Mouse (Mus musculus) right cerebral cortex, postnatal 25 days (tissue): ENCODE measurements around the gene Pitpnm2.
A peak's percentile ranks its signal among the peaks of the same experiment; 100 is the strongest.

ENCODE experiments used
- DNase-seq: peaks from one replicate; pipeline ENCODE4 v3.0.0; 2022

Gene Pitpnm2

DNA sequence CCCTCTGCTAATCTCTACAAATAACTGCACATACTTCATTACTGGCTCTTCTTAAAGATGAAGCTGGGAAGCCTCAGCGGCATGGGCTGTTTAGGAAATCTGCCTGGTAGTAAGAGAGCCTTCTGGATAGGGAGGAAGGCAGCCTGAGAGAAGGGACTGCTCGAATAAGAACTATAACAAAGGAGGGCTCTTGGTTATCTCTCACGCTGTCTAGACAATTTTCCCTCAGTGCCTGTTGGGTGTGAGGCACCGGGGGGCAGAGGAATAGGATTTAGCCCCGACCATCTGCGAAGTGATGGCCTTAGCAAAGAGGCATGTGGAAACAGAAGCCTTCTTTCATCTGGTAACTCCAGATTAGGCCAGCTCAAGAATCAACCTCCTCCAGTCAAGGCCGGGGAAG lies 2.3 kb downstream of the Pitpnm2 start:
- DNase-seq: no peak

GRCm38 (mm10) chr5:124244885-124245284 lies 4.7 kb downstream of the Pitpnm2 start:
- no peak for DNase-seq

DNA sequence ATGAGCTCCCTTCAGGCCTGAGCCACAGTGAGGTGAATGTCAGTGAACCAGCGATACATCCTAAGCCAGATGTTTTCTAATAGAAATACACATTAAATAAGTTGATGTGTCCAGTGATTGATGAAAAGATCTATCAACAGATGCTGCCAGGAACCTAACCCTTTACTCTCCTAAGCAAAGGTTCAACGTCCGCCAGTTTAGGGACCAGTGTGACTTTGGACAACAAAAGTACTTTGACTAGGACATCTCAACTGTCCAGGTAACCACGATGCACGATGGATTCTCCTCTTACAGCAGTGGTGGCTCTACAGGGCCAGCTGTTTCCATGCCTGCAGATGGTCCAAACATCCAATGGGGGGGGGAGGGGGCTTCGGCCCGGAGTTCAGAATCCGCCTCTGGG lies 5.1 kb downstream of the Pitpnm2 start:
- DNase-seq: no peak

DNA sequence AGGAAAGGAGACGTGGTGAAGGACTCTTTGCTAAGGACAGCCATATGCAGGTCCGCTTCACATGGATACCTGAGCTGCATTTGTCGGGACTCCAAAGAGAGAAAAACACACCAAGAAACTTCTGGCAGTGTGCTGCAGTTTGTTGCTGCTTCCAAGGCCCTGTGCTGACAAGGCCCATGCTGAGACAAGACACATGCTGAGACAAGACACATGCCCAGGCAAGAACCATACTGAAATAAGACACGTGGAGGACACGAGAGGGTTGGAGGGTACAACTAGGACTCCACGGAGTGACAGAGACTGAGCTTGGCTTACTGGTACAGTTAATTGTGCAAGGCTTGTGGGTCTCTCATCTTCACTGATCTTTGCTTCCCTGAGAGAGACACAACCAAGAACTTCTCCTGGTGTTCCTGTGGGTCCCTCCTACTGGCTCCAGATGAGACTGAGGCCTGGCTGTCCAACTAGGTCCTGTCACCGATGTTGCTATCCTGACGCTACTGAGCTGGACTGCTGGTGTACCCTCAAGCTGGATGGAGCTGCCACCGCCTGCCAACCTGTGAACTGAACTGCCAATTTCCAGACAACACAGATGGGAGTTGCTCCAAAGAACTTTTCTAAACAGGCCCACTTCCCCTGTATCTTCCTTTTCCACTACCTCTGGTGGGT lies 6.2 kb downstream of the Pitpnm2 start:
- DNase-seq: no peak

DNA sequence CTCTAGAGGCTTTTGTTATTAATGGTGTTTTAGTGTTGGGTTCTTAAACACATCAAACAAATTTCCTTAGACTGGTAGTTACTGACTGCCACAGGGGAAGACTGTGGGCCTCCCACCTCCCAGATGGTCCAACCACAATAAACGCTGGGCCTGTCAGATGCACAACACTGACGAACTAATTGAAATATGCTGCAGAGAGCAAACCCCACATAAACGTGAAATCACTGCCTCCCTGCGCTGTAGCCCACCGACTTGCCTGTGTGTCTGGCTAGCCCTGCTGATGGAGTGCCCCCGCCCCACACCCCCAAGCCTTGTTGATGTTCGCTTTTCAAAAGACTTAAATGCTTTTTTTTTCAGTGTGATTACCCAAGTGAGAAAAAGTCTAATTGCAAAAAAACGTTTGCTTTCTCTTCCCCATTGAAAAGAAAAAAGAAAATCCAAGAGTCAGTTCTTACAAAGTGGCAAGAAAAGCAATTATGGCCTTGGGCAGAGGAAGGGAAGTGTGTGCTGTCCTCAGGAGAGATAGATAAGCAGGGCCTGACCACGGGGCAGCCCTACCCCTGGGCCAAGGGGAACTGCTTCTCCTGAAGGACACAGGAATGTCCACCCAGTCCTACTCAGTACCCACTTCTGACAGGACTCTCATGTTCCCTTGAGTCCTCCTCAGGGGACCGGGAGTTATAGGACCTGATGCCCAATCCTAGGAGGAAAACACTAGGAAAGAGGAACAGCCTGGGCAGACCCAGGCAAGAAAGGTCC lies 7.7 kb downstream of the Pitpnm2 start:
- no peak for DNase-seq

DNA sequence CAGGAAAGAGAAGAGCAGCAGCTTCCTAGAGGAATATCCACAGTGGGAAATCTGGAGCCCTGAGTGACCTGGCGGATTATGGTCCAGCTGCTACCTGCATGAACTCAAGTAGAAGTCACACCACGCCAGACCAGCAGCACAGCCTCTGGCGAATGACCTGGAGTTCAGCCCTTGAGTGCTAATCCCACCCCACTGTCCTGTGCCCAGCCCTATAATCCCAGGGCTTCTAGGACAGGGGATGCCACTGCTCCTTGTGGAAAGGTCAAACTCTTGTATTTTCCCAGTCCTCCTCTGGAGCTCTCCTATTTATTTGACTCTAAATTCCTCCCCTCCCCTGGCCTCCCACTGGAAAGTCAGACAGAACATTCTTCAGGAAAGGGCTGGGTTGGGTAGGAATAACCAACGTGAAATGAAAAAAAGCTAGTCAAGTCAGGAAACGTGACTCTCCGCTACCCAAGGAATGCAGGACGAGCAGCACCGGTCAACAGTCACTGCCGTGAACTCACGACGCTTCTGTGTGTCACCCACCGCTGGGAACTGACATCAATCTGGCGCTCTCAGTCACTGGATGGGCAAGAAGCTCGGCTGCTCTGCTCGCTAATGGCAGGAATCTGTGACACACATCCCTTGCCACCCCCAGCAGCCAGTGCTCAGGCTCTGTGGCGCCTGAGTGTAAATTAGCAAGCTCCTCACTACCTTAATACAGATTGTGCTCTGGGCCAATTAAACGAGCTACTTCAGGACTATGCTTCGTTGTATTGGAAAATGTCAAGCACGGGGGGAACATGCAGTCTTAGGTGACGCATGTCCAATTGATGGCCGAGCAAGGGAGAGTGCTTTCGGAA lies 8.5 kb downstream of the Pitpnm2 start:
- no peak for DNase-seq

GRCm38 (mm10) chr5:124236180-124236579 lies 13.4 kb downstream of the Pitpnm2 start:
- no peak for DNase-seq

DNA sequence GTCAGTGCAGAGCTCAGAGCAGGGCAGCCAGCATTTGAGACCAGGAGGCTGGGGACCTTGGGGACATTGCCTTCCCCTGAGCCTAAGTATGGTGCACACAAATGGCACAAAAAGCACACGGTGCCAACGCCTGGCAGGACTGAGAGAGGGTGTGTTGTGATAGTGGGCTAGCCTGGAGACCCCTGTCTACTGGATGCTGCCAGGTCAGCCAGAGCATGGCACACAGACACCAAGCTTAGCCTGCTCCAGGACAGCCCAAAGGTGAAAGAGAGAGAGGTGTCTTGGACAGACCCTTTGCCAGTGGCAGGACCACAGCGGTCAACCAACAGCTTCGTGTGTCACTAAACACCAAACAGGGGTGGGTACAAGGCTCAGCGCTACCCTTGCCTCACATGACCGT lies 14.8 kb downstream of the Pitpnm2 start:
- no peak for DNase-seq

DNA sequence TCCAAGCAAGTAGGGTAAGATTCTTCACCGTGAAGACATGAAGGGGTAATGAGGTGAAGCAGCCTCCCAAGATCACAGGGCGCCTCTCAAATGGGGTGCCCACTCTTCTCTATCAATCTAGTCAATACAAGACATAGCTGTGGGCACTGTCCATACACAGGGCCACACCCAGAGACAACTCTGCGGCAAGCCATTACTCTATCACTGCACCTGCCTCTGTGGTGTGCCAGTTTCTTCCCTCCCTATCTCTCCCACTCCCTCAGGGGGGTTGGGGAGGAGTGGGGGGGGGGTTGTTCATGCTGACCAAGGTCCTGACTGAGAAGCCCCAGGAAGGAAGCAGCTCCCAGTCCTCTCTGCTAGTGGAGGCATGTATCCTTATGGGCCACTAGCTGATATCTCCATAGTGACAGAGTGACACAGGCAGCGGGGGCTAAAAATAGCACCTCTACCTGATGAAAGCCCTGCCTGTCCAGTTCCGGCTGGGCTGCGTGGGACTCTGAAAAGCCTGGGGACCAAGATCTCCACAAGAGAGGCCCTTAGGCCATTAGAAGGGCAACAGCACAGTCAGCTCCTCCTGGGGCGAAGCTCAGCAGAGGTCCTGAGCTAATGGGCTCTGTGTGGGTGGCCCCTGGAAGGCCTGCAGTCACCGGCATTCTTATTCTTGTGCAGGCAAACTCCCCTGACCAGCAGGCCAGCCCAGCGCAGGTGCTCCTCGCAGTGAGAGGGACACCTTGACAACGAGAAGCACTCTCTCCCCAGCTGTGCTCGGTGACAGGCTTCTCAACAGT lies 15.5 kb downstream of the Pitpnm2 start:
- no peak for DNase-seq

GRCm38 (mm10) chr5:124233144-124233465 lies 16.5 kb downstream of the Pitpnm2 start:
- no peak for DNase-seq

GRCm38 (mm10) chr5:124232360-124233143 lies 17.0 kb downstream of the Pitpnm2 start:
- DNase-seq: no peak

- no peak for DNase-seq
Measured at GRCm38 (mm10) chr5:124230461-124230860, 19.1 kb downstream of the Pitpnm2 start.

- no peak for DNase-seq
Measured at GRCm38 (mm10) chr5:124227193-124227592, 22.4 kb downstream of the Pitpnm2 start.

GRCm38 (mm10) chr5:124226494-124226893 lies 23.1 kb downstream of the Pitpnm2 start:
- no peak for DNase-seq

DNA sequence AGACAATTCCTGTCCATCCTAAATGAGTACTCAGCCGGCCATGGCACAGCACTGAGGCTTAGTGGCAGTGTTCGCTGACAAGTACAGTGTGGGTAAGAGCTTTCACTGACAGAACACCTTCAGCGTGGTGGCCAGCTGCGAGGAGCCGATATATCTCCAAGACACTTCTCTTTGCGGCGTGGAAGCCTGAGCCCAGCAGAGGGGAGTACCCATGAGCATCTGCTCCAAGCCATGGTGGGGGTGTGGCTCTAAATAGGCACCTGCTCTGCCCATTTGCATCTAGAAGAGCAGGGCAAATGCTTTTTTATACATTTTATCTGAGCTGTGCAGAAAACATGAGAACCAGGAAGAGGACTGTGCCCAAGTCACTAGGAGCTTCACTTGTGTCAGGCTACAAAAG lies 23.7 kb downstream of the Pitpnm2 start:
- no peak for DNase-seq

DNA sequence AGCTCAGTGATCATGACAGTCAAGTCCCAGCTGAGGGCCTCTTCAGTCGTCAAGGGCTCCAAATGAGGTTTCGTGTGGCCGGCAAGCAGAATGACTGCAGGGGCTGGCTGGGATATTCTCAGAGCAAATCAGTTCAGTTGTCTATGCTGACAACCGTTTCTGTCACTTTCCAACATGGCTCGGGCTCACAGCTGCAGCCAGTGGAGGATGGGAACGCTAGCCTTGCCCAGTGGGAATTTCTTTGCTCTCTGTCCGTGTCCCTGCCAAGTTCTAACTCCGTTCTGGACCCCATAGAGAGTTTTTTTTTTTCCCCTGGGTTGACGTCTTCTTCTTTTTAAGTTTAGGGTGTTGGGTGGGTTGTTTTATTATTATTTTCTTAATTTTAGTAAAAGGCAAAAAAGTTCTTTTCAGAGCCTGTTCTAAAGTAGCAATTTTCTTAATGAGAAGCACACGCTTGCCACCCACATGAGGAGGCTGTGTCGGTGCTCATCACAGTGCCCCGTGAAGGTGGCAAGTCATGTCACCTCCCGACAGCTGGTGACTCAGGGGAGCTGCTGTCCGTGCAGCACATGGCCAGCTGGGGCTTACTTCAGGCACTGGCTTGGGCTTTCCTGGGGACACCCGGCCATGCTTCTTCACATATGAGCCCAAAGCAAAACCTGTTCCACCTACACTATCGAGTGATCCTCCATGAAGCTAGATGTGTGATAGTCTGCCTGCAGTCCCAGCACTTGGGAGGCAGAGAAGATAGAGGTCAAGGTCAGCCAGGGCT lies 25.1 kb downstream of the Pitpnm2 start:
- DNase-seq: no peak

DNA sequence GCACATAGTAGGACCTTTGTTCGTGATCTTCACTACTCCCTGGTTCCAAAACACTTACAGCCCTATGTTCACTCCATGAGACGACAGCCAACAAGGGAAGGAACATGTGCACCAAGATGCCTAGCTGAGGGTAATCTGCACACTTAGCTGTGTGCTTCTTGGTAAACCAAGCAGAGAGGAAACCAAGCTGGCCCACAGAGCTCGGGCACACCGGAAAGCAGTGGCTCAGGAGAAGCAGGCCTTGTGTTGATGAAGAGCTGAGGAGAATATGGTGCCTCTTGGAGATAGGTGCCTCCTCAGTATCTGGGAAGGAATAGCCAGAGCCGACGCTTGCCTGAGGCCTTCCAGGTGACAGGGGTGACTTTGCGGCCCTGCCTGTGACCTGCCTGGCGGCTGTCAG lies 26.0 kb downstream of the Pitpnm2 start:
- DNase-seq: no peak

GRCm38 (mm10) chr5:124222696-124223095 lies 26.9 kb downstream of the Pitpnm2 start:
- DNase-seq: no peak

- no peak for DNase-seq
Measured at GRCm38 (mm10) chr5:124221736-124222040, 27.9 kb downstream of the Pitpnm2 start.

DNA sequence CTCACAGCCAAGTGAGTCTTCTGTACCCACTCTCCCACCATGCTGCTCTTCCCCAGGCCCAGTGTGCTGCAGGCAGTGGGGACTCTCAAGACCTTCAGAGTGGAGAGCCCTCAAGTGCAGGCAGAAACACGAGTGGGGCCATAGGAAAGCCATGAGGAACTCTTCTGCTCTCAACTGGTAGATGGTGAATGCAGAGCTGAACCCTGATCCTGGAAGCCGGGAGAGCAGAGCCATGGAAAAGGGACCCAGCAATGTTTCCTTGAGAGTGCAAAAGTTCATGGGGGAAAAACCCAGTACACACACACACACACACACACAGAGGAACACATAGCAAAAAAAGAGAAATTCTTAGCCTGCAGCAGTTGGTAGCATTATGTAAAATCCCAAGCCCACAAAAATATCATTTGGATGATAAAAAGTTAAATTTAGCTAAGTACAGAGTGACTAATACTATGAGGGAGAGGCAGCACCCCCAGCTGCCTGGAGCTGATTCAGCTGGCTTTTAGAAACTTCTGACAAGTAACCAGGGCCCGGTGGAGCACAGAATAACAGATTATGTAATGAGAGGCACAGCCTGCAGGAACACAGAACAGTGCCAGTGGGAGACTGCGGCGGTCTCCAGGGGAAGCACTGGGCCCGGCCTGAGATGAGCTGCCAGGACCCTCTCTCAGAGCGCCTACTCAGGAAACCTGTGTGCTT lies 28.4 kb downstream of the Pitpnm2 start:
- peak; percentile 85 for DNase-seq

- DNase-seq: no peak
Measured at GRCm38 (mm10) chr5:124220551-124220950, 29.0 kb downstream of the Pitpnm2 start.
